Mouse (Mus musculus): ENCODE measurements around the gene Zfp36l2. TPM values are rescaled to one million over a fixed set of nuclear protein-coding genes. Genes with fewer than 3 reads are reported as not detected.

Gene Zfp36l2
- polyA plus RNA-seq, 1 experiment from 2014 or later, result 3.4 TPM

DNA sequence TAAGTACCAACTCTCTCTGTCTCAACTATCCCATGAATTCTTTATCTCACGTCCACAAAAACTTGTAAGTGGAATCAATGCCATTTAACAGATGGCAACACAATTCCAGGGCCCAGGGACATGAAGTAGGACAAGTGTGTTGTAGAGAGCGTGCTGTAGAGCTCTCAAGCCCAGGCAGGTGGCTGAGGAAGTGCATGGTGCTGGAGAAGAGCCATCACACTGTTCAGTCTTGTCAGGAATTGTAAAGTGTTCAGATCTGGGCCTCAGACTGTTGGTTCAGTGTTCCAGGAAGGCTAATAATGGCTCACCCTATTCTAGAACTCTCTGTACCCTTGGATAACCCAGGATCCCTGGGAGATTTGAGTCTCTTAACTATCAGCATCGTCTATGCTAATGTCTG, 43.6 kb downstream of the Zfp36l2 start:
- no peaks in the 10 kb centered on the region for H3K9me3 ChIP-seq (ENCODE audit: control insufficient read depth, low read length)
- WGBS, result 83% methylated on average over 3 of the region's 3 CpGs
- H3K27me3 ChIP-seq (replicated peaks; ENCODE audit: control insufficient read depth, insufficient read depth, low read length), result no peaks in the 10 kb centered on the region
- no peak overlapping the region for H3K4me3 ChIP-seq (replicated peaks; ENCODE audit: low read length)
- H3K4me2 ChIP-seq (ENCODE audit: low read length), result no peak overlapping the region
- H3K9ac ChIP-seq (replicated peaks; ENCODE audit: low read depth, low read length), result no peak overlapping the region
- H3K36me3 ChIP-seq (ENCODE audit: control insufficient read depth, insufficient read depth), result no peaks in the 10 kb centered on the region
- no peak for ATAC-seq
- H3K4me1 ChIP-seq (replicated peaks; ENCODE audit: control insufficient read depth, insufficient read depth, low read length), result peaks cover 11% of the 10 kb centered on the region
- no peak overlapping the region for H3K27ac ChIP-seq (ENCODE audit: low read length)

DNA sequence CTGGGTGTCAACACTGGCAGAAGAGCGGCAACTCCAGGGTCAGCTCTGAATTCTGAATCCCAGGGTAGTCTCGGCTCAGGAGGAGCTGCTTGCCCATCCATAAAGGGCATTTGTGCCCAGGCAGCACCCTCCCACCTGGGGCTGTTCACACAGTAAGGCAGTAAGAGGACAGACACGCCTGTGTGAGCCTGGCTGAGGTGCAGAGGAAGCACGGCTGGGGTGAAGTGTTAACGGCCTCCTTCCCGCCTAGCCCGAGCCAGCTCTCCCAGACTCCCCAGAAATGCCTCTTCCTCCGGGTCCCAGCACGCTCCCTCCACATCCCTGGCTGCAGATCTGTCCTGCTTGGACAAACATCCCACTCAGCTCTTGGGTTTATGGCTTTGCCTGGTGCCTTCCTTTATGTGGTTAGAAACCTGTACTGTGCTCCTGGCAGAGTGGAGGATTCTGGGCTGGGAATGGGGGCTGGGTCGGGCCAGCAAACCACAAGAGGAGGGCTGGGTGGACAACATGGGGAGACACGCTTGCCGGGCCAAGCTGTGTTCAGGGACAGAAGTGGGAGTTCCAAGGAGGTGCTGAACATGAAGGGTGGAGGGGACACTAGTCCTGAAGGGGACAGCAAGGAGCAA, 44.4 kb downstream of the Zfp36l2 start:
- H3K27me3 ChIP-seq (replicated peaks; ENCODE audit: control insufficient read depth, insufficient read depth, low read length), result no peaks in the 10 kb centered on the region
- 0 out of 2 replicates have a peak, but pooled peaks cover 4% of the 10 kb centered on the region for H3K4me1 ChIP-seq (replicated peaks; ENCODE audit: control insufficient read depth, insufficient read depth, low read length)
- H3K9ac ChIP-seq (replicated peaks; ENCODE audit: low read depth, low read length), result no peak overlapping the region
- no peaks in the 10 kb centered on the region for H3K9me3 ChIP-seq (ENCODE audit: control insufficient read depth, low read length)
- no peak overlapping the region for H3K4me3 ChIP-seq (replicated peaks; ENCODE audit: low read length)
- 60% methylated on average over 12 of the region's 12 CpGs for WGBS
- ATAC-seq, result no peak
- no peak overlapping the region for H3K4me2 ChIP-seq (ENCODE audit: low read length)
- H3K27ac ChIP-seq (ENCODE audit: low read length), result no peak overlapping the region
- no peaks in the 10 kb centered on the region for H3K36me3 ChIP-seq (ENCODE audit: control insufficient read depth, insufficient read depth)

DNA sequence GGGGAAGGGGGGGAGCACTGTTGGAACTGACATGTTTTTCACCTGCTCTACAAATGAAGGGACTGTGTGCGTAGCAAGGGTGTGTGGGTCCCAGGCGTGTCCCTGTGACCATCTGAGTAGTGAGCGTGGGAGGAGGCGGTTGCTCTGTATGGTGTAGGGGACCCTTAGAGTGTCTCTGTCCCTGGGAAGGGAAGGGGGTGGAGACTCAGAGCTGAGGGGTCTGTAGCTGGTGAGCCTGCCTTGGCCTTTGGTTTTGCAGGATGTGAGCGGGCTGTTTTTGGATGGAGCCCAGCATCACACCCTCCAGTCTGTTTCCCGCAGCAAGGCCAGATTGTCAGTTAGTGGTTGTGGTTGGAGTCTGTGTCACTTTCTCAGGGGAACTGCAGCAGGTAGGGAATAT, 46.1 kb downstream of the Zfp36l2 start:
- no peaks in the 10 kb centered on the region for H3K36me3 ChIP-seq (ENCODE audit: control insufficient read depth, insufficient read depth)
- no peak overlapping the region for H3K9ac ChIP-seq (replicated peaks; ENCODE audit: low read depth, low read length)
- no peak for ATAC-seq
- 0 out of 2 replicates have a peak, but pooled peaks cover 4% of the 10 kb centered on the region for H3K4me1 ChIP-seq (replicated peaks; ENCODE audit: control insufficient read depth, insufficient read depth, low read length)
- 80% methylated on average over 6 of the region's 6 CpGs for WGBS
- H3K27ac ChIP-seq (ENCODE audit: low read length), result no peak overlapping the region
- no peaks in the 10 kb centered on the region for H3K9me3 ChIP-seq (ENCODE audit: control insufficient read depth, low read length)
- no peak overlapping the region for H3K4me2 ChIP-seq (ENCODE audit: low read length)
- no peaks in the 10 kb centered on the region for H3K27me3 ChIP-seq (replicated peaks; ENCODE audit: control insufficient read depth, insufficient read depth, low read length)
- H3K4me3 ChIP-seq (replicated peaks; ENCODE audit: low read length), result no peak overlapping the region

DNA sequence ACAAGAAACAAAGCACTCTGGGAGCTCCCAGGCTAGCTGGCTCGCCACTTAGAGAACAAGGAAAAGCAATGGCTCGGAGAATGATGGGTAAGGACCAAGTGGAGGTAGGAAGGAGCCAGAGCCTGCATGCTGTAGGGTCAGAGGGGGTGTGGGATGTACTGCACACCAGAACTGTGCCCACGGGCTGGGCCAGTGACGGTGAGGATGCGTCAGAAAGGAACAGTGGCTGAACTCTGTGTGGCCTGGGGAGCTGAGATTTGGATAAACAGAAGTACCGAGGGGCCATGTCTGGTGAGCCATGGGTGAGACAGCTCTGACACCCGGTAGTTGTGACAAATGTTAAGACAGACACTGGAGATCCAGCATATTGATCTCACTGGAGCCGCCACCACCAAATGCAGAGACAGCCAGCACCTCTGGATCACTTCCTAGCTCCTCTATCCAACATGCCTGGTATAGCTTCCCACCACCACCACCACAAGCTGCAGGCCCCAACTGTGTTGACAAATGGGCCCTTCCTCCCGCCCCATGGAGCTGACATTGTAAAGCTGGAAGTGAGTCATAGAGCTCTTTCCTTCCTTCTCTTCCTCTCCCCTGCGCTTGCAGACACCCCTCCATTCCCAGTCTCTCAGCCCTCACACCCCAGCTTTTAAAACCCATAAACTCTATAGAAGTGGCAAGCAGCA, 46.8 kb downstream of the Zfp36l2 start:
- no peak overlapping the region for H3K4me3 ChIP-seq (replicated peaks; ENCODE audit: low read length)
- ATAC-seq, result no peak
- WGBS, result 83% methylated on average over 10 of the region's 10 CpGs
- no peaks in the 10 kb centered on the region for H3K36me3 ChIP-seq (ENCODE audit: control insufficient read depth, insufficient read depth)
- H3K27ac ChIP-seq (ENCODE audit: low read length), result no peak overlapping the region
- H3K9me3 ChIP-seq (ENCODE audit: control insufficient read depth, low read length), result no peaks in the 10 kb centered on the region
- H3K9ac ChIP-seq (replicated peaks; ENCODE audit: low read depth, low read length), result no peak overlapping the region
- no peak overlapping the region for H3K4me2 ChIP-seq (ENCODE audit: low read length)
- 0 out of 2 replicates have a peak, but pooled peaks cover under 1% of the 10 kb centered on the region for H3K4me1 ChIP-seq (replicated peaks; ENCODE audit: control insufficient read depth, insufficient read depth, low read length)
- H3K27me3 ChIP-seq (replicated peaks; ENCODE audit: control insufficient read depth, insufficient read depth, low read length), result no peaks in the 10 kb centered on the region

DNA sequence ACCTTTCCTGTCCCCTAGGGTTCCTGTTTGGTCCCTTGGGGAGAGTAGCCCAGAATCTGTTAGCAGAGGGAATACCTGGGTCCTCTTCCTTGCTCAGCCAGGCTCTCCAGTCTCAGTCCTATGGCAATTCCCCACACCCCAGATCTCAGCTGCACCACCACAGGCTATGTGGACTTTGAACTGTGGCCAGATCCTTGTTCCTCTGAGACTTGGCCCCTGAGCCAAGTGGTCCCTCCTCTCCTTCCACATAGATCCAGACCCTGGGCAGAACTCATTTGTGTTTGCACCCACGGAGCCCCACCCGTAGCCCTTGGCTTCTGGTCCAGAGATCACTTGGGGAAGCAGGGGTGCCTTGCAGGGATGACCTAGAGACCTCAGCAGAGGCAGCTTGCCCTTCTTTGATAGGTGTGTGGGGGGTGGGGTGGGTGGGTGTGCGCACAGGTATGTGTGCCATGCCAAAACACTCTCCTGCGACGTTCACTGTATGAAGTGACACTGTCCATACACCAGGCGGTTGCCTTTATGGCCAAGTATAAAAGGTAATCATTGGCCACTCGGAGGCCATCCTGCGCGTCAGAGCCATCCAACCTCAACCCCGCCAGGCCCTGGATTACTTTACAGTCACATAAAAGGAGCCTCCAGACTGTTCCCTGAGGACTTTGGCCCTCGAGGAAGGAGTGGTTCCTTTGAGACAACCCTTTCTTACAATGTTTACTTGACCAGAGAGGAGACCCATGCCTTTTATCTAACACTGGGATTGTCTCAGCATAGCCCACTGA, 50.2 kb downstream of the Zfp36l2 start:
- H3K27me3 ChIP-seq (replicated peaks; ENCODE audit: control insufficient read depth, insufficient read depth, low read length), result no peaks in the 10 kb centered on the region
- H3K9me3 ChIP-seq (ENCODE audit: control insufficient read depth, low read length), result no peaks in the 10 kb centered on the region
- 89% methylated on average over 11 of the region's 11 CpGs for WGBS
- no peak for ATAC-seq
- H3K4me1 ChIP-seq (replicated peaks; ENCODE audit: control insufficient read depth, insufficient read depth, low read length), result no peaks in the 10 kb centered on the region
- H3K27ac ChIP-seq (ENCODE audit: low read length), result no peak overlapping the region
- no peak overlapping the region for H3K9ac ChIP-seq (replicated peaks; ENCODE audit: low read depth, low read length)
- no peak overlapping the region for H3K4me2 ChIP-seq (ENCODE audit: low read length)
- no peak overlapping the region for H3K4me3 ChIP-seq (replicated peaks; ENCODE audit: low read length)
- H3K36me3 ChIP-seq (ENCODE audit: control insufficient read depth, insufficient read depth), result no peaks in the 10 kb centered on the region

DNA sequence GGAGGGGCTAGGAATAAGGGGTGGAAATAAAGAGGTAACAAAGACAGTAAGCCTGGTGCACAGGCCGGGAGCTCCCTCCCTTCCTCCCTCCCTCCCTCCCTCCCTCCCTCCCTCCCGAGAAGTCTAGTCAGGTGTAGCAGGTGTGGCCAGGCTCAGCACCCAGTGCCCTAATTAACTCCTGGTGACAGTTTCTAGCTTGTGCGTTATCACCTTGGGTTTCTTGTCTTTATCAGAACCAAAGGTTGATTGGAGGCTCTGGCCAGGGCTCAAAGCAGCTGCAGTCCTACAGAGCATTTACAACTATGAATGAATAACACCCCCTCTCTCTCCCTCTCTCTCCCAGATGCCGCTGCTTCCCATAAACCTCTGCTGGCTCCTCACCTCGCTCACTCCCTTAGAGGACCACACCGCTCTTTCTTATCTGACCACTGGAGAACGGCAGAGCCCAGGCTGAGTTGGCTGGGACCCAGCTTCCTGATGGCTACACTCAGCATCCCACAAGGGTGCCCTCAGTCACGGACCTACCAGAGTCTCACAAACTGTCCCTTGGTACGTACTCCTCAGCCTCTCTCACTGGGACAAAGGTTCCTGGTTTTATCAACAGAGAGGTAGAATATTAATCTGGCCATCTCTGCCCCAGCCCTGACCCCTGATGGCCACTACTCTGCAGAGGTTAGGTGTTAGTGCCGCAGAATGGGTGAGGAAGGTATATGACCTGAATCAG, 50.9 kb downstream of the Zfp36l2 start:
- H3K4me1 ChIP-seq (replicated peaks; ENCODE audit: control insufficient read depth, insufficient read depth, low read length), result no peaks in the 10 kb centered on the region
- no peak overlapping the region for H3K4me3 ChIP-seq (replicated peaks; ENCODE audit: low read length)
- H3K36me3 ChIP-seq (ENCODE audit: control insufficient read depth, insufficient read depth), result no peaks in the 10 kb centered on the region
- no peak for ATAC-seq
- no peaks in the 10 kb centered on the region for H3K9me3 ChIP-seq (ENCODE audit: control insufficient read depth, low read length)
- H3K27ac ChIP-seq (ENCODE audit: low read length), result no peak overlapping the region
- WGBS, result 54% methylated on average over 10 of the region's 10 CpGs
- no peak overlapping the region for H3K4me2 ChIP-seq (ENCODE audit: low read length)
- no peak overlapping the region for H3K9ac ChIP-seq (replicated peaks; ENCODE audit: low read depth, low read length)
- H3K27me3 ChIP-seq (replicated peaks; ENCODE audit: control insufficient read depth, insufficient read depth, low read length), result no peaks in the 10 kb centered on the region

DNA sequence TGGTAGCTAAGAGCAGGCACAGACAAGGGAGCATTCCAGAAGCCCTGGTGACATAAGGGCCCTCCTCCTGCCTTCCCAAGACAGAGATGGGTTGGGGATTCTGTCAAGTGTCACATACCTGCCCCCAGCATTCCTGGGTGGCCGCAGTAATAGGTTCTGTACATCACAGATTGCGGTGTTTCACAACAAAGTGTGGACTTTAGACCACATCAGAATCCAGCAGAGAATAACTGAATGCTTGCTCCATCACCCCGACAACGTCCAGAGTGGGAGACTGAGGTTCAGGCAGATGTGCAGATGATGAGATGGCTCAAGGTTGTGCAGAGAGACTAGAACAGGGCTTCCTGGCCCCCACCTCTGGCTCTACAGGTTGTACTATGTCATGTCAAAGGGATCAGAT, 51.5 kb downstream of the Zfp36l2 start:
- WGBS, result 85% methylated on average over 4 of the region's 4 CpGs
- Histone ChIP-seq H3K4me3 (replicated peaks; ENCODE audit: low read length) (no peak overlapping the region), H3K4me1 (replicated peaks; ENCODE audit: control insufficient read depth, insufficient read depth, low read length) (no peaks in the 10 kb centered on the region), H3K9ac (replicated peaks; ENCODE audit: low read depth, low read length) (no peak overlapping the region), H3K27me3 (replicated peaks; ENCODE audit: control insufficient read depth, insufficient read depth, low read length) (no peaks in the 10 kb centered on the region), H3K9me3 (ENCODE audit: control insufficient read depth, low read length) (no peaks in the 10 kb centered on the region), H3K27ac (ENCODE audit: low read length) (no peak overlapping the region), H3K36me3 (ENCODE audit: control insufficient read depth, insufficient read depth) (no peaks in the 10 kb centered on the region), H3K4me2 (ENCODE audit: low read length) (no peak overlapping the region)
- no peak for ATAC-seq

DNA sequence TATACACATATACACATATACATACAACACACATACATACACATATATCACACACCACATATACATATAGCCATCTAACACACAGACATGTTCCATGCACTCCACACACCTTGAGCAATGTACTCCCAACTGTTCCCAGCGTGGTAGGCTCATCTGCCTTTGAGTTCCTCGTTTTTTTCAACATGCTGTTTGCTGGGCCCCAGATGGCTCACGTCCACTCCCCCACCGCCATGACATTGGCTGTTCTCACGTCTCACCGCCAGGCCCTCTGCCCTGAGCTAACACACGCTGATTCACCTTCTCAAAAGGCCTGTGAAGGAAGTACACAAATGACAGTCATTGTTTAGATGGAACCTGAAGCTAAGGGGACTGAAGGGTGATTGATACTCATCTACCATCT, 52.5 kb downstream of the Zfp36l2 start:
- no peak for ATAC-seq
- Histone ChIP-seq H3K4me2 (ENCODE audit: low read length) (no peak overlapping the region), H3K4me3 (replicated peaks; ENCODE audit: low read length) (no peak overlapping the region), H3K27me3 (replicated peaks; ENCODE audit: control insufficient read depth, insufficient read depth, low read length) (no peaks in the 10 kb centered on the region), H3K9me3 (ENCODE audit: control insufficient read depth, low read length) (no peaks in the 10 kb centered on the region), H3K27ac (ENCODE audit: low read length) (no peak overlapping the region), H3K36me3 (ENCODE audit: control insufficient read depth, insufficient read depth) (no peaks in the 10 kb centered on the region), H3K4me1 (replicated peaks; ENCODE audit: control insufficient read depth, insufficient read depth, low read length) (no peaks in the 10 kb centered on the region), H3K9ac (replicated peaks; ENCODE audit: low read depth, low read length) (no peak overlapping the region)
- 73% methylated on average over 7 of the region's 7 CpGs for WGBS

Measured in forebrain, embryonic 16.5 days (tissue).